Mouse (Mus musculus) adrenal gland, adult (tissue): ENCODE data around the gene Omp.

Experiments used
- DNase-seq, 2 experiments: peaks; one replicate each; pipeline ENCODE4 v3.0.0; 2022 to 2023; ENCODE audit warnings: low spot score in 1 of 2; ENCODE audit not compliant: inconsistent age in 2 of 2

The Omp gene

DNA sequence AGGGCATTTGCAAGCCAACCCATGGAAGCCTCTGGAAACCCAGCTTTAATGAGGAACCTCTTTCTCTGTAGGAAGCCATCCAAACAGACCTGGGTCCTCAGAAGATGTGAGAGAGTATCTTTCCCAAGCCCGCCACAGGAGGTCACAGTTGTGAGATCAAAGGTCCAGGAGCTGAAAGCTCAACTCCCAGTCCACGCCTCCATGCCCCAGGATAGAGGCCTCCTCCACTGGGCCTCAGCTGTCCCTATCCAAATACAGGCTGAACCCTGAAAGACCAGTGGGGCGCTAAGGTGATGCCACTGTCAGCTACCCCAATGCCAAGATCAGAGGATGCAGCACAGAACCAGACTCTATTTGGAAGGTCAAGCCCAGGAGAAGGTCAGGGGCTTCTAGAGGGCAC, 2.7 kb downstream of the Omp start:
- no peak for DNase-seq

GRCm38 (mm10) chr7:98142247-98142646, 3.1 kb downstream of the Omp start:
- peak in 1 of 2 experiments; percentile 70 for DNase-seq

DNA sequence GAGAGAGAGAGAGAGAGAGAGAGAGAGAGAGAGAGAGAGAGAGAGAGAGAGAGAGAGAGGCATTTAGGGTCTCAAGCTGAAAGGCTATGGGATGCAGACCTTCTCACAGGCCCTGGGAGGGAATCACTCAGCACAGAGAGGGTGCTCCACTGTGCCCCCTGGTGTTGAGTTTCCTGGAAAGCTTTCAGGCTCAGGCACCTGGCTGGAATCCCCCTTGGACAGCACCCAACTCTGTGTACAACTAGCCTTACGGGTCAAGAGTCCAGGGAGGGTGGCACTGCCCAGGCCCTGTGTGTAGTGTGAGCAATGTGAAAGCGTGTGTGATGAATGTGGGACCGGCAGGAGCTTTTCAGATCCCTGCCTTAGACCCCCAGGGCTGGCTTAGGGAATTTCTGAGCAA, 4.1 kb downstream of the Omp start:
- DNase-seq = peak in 1 of 2 experiments; percentile 71

- DNase-seq = peak in 1 of 2 experiments; percentile 44
These were observed 4.7 kb downstream of the Omp start for GRCm38 (mm10) chr7:98140597-98140996.

GRCm38 (mm10) chr7:98139216-98139615, 6.1 kb downstream of the Omp start:
- DNase-seq = peak in 1 of 2 experiments; percentile 60

DNA sequence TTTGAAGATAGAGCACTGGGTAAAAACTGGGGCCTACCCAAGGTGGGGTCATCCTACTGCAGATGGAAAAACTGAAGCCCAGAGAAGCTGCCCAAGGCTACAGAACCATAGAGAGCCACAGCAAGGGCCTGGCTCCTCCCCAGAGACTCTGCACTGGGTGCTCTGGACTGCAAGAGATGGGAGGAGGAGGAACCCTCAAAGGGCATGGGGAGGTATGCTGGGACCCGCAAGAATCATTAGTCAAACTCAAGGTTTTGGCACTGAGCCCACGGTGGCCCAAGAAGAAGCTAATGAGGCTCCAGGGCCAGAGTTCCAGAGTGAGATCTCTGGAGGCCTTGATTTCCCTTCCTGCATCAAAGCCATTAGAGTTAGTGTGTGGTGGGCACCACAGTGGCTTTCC, 7.3 kb downstream of the Omp start:
- peak; percentile 55 to 71 for DNase-seq

DNA sequence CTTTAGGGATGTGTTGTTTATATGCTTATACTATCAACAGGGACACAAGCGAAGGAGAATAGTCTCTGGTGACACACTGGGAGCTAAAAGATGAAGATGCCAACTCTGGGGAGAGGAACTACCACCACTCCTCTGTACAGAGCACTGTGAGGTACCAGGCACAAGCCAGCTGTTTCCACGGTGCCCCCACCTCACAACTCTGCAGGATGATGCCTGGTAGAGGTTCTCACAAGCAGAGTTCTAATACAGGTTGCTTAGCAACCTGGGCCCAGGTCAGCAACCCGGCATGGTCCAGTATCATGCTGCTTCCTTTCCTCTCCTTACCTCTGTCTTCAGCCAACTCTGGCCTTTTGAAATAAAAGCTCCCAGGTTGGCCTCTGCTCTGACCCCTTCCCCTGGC, 7.7 kb downstream of the Omp start:
- no peak for DNase-seq

GRCm38 (mm10) chr7:98131751-98132150, 13.6 kb downstream of the Omp start:
- no peak for DNase-seq

DNA sequence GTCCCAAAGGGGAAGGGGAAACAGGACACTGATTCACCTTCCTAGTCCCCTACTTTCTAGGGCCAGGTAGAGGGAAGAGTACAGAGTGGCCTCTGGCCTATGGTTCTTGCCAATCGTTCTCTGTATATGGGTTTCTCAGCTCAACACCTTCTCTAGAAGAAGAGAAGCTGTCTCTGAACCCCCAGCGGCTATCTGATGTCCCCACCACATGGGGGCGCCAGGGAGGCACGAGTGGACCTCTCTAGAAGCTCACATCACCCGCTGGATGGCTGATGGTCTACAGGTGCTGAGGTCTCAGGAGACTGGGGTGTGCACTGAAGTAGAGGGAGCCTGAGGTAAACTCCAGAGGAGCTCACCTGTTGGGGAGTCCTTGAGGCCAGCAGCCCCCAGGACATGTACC, 19.8 kb downstream of the Omp start:
- DNase-seq = peak; percentile 56 to 69

DNA sequence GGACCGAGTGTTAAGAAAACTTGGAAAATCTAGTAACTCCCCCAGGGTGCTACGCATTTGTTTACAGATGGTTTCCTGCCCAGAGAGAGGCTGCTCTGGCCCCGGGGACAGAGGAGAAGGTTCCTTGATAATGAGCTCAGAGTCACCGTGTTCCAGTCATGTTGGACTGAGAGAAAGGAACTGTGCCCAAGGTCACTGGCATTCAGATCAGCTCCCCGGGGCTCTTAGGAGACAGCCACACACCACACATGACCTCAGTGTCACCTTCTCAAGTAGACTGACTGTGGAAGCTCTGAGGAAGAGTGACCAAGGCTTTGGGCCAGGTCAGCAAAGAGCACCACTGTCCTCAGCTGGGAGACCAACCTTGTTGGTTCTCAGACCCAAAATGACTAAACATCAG, 20.6 kb downstream of the Omp start:
- peak; percentile 79 to 80 for DNase-seq

- no peak for DNase-seq
These were observed 23.6 kb downstream of the Omp start for GRCm38 (mm10) chr7:98121673-98122072.

DNA sequence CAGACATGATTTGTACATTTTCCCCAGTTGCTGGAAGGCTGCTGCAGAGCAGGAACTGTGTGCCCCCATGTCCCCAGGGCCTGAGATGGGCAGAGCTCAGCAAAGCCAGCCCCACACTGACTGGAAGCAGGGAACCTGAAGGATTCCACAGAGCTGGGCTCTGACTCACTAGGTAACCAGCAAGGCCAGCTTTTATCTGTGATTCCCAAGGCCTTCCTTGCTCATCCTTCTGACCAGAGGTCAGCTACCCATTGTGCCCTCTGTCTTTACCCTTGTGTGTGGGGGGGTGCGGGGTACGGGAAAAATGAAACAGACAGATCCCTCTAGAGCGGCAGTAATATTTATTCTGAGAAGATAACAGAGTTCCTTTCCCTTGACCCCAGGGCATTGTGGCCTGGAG, 24.1 kb downstream of the Omp start:
- DNase-seq = peak; percentile 89 to 93

DNA sequence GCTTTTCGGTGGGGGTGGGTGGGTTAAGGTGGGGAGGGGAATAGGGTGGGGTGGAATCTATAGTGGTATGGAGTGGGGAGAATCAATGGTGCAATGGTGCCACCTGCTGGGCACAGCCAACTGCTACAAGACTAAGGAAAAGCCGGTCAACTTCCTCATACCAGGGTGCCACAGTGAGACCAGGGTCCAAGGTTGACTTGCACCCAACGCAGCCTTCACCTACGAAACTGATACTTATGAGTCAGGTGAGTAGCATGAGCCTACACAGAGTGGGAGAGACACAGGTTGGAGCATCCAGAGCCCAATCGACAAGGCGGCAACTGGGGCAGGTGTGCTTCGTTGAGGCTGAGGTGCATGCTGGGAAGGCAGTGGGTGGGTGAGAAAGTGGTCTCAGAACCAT, 25.0 kb downstream of the Omp start:
- peak; percentile 81 to 93 for DNase-seq

- DNase-seq = no peak
These were observed 25.4 kb downstream of the Omp start for GRCm38 (mm10) chr7:98119961-98120232.

- peak; percentile 94 to 96 for DNase-seq
These were observed 25.9 kb downstream of the Omp start, which contains the start of gene Myo7a for GRCm38 (mm10) chr7:98119179-98119960. Gene Myo7a (minus strand): TSS chr7:98119524.

DNA sequence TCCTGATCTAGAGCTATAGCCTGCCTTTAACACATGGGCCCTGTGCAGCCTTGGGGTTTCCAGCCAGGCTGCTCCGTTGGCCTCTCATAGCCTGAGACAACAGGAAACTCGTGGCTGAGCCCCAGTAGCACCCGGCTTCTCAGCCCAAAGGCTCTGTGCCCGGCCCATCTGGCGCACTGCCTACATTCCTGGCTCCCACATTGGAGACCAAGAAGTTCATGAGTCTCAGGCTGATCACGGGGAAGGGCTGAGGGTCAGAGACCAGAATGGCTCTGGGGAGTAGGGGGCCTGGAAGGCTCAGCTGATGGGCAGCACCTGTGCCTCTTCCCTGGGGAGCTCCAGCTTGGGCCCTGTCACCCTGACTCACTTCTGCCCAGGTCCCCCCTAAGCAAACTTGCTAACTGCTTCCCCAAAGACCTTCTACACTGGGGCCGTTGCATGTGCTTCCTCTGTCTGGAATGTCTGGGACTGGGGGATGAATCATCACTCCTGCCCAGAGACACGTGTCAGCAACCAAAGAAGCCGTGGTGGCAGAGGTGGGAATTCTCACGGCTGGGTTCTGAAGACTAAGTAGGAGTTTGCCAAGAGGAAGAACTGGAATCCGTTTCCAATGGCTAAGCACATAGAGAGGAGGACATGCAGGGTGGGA, 28.2 kb downstream of the Omp start:
- DNase-seq = peak; percentile 89 to 92

DNA sequence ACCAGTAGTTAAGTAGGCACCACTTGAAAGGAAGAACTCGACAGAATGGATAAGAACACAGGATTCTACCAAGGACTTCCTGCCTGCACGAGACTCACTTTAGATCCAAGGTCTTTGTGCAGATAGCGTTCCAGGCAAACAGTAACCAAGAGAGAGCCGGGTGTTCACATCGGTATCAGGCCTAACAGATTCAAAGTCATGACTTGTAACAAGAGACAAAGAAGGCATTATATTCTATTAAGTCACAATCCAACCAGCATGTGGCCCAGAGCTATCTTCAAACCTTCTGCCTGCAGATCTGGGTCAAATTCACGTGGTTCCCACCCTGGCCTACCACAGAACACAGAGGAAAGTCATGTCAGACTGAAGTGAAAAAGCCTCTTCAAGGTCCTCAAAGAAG, 30.6 kb downstream of the Omp start:
- peak in 1 of 2 experiments; percentile 75 for DNase-seq

GRCm38 (mm10) chr7:98111233-98111632, 34.1 kb downstream of the Omp start:
- DNase-seq = peak in 1 of 2 experiments; percentile 13

- DNase-seq = peak in 1 of 2 experiments; percentile 13
These were observed 35.5 kb downstream of the Omp start for GRCm38 (mm10) chr7:98109771-98110170.

DNA sequence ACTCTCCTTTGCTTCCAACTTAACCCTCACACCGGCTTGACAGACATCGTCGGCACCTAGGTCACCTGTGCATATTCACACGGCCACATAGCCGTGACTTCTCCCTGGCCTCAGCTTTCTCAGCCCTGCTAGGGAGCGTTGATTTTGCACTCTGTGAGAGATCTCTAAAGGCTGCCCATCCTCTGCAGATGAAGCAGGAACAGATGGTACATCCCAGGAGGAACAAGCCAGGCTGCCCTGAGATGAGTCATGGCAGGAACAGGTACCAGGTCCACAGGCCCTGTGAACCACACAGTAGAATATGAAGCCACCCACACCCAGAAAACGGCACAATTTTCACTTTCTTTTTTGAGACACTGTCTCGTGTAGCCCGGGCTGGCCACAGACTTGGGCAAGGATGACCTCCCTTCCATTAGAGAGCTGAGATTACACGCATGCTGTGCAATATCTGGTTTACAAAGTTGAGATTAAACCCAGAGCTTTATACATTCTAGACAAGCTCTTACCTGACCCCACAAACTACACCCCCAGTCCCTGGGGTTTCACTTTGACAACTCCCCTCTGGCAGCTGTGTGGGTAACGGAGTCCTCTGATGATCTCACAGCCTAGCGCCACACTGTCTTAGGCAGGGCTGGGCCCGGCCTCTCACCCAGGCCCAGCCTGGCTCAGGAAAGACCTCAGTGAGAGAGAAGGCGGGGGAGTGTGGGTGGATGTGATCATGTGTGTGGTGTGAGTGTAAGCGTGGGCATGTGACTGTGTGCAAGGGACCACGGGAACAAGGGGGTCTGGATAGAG, 36.5 kb downstream of the Omp start:
- DNase-seq = no peak

GRCm38 (mm10) chr7:98106272-98106671, 39.0 kb downstream of the Omp start:
- no peak for DNase-seq
